Mouse (Mus musculus) MN1 (cell line): ENCODE results near the gene Ccdc57.
"Not testable (repeated sequence)": the region's sequence is repeated elsewhere in the genome, so short reads cannot be mapped to it uniquely, and the experiment has no call there.

Experiments
- DNase-seq: peaks from one replicate; pipeline ENCODE4 v3.0.0-alpha.2; 2016; ENCODE audit warnings: low spot score

The Ccdc57 gene

DNA sequence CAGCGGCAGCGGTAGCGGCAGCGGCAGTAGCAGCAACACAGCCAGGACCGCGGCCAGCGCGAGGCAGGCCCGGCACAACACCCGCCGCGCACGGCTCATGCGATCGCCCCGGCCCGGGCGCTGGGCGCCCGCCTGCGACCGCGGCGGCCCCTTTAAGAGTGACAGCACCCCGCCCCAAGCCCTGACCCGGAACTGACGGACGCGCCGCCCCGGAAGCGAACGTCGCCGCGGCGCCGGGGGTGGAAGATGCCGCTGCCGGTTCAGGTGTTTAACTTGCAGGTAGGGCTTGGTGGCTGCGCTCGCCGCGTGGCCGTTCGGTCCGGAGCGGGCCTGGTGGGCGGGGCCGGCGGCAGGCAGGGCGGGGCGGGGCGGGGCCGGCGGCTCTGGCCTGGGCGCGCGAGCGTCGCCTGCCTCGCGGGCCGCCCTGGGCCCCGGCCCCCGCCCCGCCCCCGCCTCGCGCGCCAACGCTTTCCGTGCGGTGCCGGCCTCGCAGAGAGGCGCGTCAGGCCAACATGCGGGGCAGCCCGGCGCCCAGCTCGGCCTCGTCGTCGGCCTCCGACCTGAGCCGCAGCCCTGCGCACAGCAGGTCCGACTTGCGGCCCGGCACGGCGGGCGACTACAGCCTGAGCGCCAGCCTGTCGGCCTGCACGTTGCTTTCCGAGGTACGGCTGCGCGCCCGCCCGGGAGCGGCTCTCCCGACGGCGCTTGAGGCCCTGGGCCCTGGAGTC is 148.4 kb downstream of the Ccdc57 start, which contains the start of the genes Rfng and Gps1:
TSS of gene Rfng (minus strand) at position 144 of the 728 bp plus-strand sequence.
TSS of gene Gps1 (plus strand) at position 209 of the 728 bp plus-strand sequence.
- DNase-seq = peak; percentile 82

DNA sequence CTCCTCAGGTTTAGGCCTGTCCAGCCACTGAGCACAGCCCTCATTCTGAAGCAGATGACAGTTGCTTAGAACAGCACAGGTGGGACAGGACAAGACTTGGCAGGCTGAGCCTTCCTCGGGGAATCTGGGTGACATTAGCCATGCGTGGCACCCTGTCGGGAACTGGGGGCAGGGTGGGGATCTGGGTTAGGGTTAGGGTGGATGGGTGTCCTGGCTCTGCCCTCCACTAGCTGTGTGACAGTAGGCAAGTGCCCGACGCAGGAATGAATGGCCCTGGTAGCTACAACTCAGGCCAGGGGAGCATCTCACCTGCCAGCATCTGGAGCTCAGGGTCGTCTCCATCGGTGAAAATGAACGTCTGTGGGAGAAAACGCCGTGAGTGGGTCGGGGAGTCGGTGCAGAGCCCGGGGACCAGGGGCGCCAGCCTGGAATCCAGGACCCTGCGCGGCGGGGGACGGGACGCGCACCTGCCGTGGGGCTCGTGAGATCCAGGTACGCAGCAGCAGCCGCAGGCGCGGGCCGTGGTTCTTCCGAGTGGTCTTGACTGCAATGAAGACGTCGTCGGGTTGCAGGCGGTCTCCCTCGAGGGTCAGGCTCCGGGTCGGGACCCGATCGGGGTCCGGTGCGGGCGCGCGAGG is 149.1 kb downstream of the Ccdc57 start:
- DNase-seq = no peak

DNA sequence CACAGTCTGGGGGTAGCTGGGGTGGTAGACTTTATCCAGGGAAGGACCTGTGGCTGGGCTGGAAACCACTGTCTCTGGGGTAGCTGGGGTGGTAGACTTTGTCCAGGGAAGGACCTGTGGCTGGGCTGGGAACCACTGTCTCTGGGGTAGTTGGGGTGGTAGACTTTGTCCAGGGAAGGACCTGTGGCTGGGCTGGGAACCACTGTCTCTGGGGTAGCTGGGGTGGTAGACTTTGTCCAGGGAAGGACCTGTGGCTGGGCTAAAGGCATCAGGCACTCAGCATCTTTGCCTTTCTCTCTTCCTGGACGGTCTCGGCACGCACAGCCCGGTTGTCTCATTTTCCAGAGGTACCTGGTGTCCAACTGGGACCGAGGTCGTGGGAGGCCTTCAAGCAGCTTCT is 151.3 kb downstream of the Ccdc57 start:
- DNase-seq = not testable (repeated sequence)

DNA sequence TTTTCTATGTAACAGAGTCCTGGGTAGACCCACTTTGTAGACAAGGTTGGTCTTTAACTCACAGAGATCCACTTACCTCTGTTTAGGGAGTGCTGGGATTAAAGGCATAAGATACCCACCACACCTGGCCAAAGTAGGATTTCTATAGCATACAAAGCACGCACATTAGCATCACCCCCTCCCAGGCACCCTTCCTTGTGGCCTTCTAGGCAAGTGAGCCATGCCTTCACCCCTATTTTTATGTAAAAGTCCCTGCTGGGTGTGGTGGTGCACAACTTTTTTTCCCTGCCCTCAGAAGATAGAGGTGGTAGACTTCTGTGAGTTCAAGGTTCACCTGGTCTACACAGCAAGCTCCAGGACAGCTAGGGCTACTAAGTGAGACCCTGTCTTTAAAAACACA is 152.8 kb downstream of the Ccdc57 start:
- no peak for DNase-seq

DNA sequence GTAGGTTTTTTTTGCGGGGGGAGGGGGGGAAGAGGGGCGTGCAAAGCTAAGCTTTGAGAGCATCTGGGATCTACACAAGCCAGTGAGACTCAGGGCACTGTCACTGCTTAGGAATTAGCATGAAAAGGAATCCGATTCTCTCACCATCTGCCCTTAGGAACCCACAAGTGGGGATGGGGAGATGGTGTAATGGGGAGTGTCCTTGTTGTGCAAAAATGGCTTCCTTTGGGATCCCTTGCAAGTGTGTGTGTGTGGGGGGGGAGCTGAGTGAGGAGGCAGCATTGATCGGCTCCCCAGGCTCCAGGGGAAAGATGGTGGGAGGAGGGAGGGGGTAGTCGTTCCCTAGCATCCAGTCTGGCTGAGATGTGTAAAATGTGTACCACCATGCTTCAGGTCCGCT is 155.5 kb downstream of the Ccdc57 start:
- DNase-seq = no peak
